Mouse (Mus musculus) MEL (cell line): ENCODE data around the gene Ndufaf7. TPM values are rescaled to one million over a fixed set of nuclear protein-coding genes. Genes with fewer than 3 reads are reported as not detected.

Source experiments
- DNase-seq: peaks from one replicate; pipeline ENCODE4 v3.0.0; 2011; ENCODE audit warnings: low read depth, low spot score
- H3K27ac ChIP-seq: 2 replicates; pipeline ENCODE4 v1.5.1; 2012; ENCODE audit warnings: low read depth, mild to moderate bottlenecking, control low read depth, low read length, moderate library complexity; ENCODE audit not compliant: control insufficient read depth
- H3K27me3 ChIP-seq, 2 experiments: fragments of 150-350 bp in 1 of 2; sonication (generic) in 1 of 2; 2 replicates each; pipeline ENCODE4 v1.6.1; 2012; ENCODE audit warnings: low read length in 2 of 2, mild to moderate bottlenecking in 2 of 2, improper control_type of control experiment in 1 of 2, moderate library complexity in 1 of 2; ENCODE audit not compliant: insufficient read depth in 2 of 2, control insufficient read depth in 1 of 2
- H3K36me3 ChIP-seq, 2 experiments: 2 replicates each; pipeline ENCODE4 v1.6.1; 2012 to 2014; ENCODE audit warnings: low read length in 2 of 2, improper control_type of control experiment in 1 of 2, inconsistent platforms in 1 of 2, mild to moderate bottlenecking in 1 of 2; ENCODE audit not compliant: insufficient read depth in 2 of 2, control insufficient read depth in 1 of 2
- H3K4me1 ChIP-seq, 2 experiments: fragments of 150-350 bp in 1 of 2; sonication (generic) in 1 of 2; 2 replicates each; pipeline ENCODE4 v1.6.1; 2012; ENCODE audit warnings: low read length in 2 of 2, improper control_type of control experiment in 1 of 2, mild to moderate bottlenecking in 1 of 2; ENCODE audit not compliant: insufficient read depth in 2 of 2, control insufficient read depth in 1 of 2
- H3K4me3 ChIP-seq, 2 experiments: fragments of 150-350 bp in 1 of 2; sonication (generic) in 1 of 2; 2 replicates each; pipeline ENCODE4 v1.5.1; 2012; ENCODE audit warnings: low read depth in 2 of 2, low read length in 2 of 2, mild to moderate bottlenecking in 2 of 2, moderate library complexity in 2 of 2, control low read depth in 1 of 2, improper control_type of control experiment in 1 of 2; ENCODE audit not compliant: control insufficient read depth in 1 of 2, insufficient read depth in 1 of 2
- H3K79me2 ChIP-seq: 2 replicates; pipeline ENCODE4 v1.6.1; 2012; ENCODE audit warnings: mild to moderate bottlenecking, low read length, moderate library complexity; ENCODE audit not compliant: control insufficient read depth, poor library complexity, insufficient read depth
- H3K9ac ChIP-seq: 2 replicates; pipeline ENCODE4 v1.6.1; 2012; ENCODE audit warnings: low read depth, mild to moderate bottlenecking, control low read depth, low read length, moderate library complexity; ENCODE audit not compliant: control insufficient read depth, poor library complexity, severe bottlenecking
- H3K9me3 ChIP-seq: fragments of 150-350 bp; sonication (generic); replicated peaks from 2 replicates; pipeline ENCODE4 v1.6.1; 2012; ENCODE audit warnings: mild to moderate bottlenecking, low read length, improper control_type of control experiment, moderate library complexity; ENCODE audit not compliant: insufficient read depth
- BHLHE40 ChIP-seq: IDR thresholded peaks from 2 replicates; pipeline ENCODE4 v1.6.1; 2012; ENCODE audit warnings: low read depth, mild to moderate bottlenecking, inconsistent platforms, low read length, improper control_type of control experiment, borderline replicate concordance
- CTCF ChIP-seq, 3 experiments: IDR thresholded peaks in 2 of 3; conservative IDR thresholded peaks in 1 of 3; 2 replicates each; pipeline ENCODE4 v1.5.1; 2011 to 2012; ENCODE audit warnings: low read length in 3 of 3, low read depth in 2 of 3, mild to moderate bottlenecking in 2 of 3, improper control_type of control experiment in 1 of 3, inconsistent platforms in 1 of 3, mixed read lengths in 1 of 3, moderate library complexity in 1 of 3; ENCODE audit not compliant: control insufficient read depth in 1 of 3, insufficient read depth in 1 of 3, poor library complexity in 1 of 3, severe bottlenecking in 1 of 3
- E2F4 ChIP-seq: IDR thresholded peaks from 2 replicates; pipeline ENCODE4 v1.6.1; 2011; ENCODE audit warnings: low read depth, low read length, improper control_type of control experiment, borderline replicate concordance
- GABPA ChIP-seq: IDR thresholded peaks from 2 replicates; pipeline ENCODE4 v1.6.1; 2012; ENCODE audit warnings: low read depth, mild to moderate bottlenecking, inconsistent platforms, low read length, improper control_type of control experiment, moderate library complexity
- GATA1 ChIP-seq: IDR thresholded peaks from 2 replicates; pipeline ENCODE4 v1.6.1; 2011; ENCODE audit warnings: low read depth, low read length, improper control_type of control experiment
- KAT2A ChIP-seq: conservative IDR thresholded peaks from 2 replicates; pipeline ENCODE4 v1.6.1; 2012; ENCODE audit warnings: low read depth, low read length, improper control_type of control experiment, inconsistent platforms
- MAX ChIP-seq: IDR thresholded peaks from 2 replicates; pipeline ENCODE4 v1.6.1; 2011; ENCODE audit warnings: low read length, improper control_type of control experiment
- MYC ChIP-seq: IDR thresholded peaks from 2 replicates; pipeline ENCODE4 v1.6.1; 2011; ENCODE audit warnings: low read depth, mild to moderate bottlenecking, low read length, improper control_type of control experiment, moderate library complexity
- POLR2AphosphoS5 ChIP-seq: IDR thresholded peaks from 2 replicates; pipeline ENCODE4 v1.6.1; 2012; ENCODE audit warnings: low read depth, borderline replicate concordance, mild to moderate bottlenecking, inconsistent platforms, low read length, moderate library complexity, mixed read lengths
- SMC3 ChIP-seq: IDR thresholded peaks from 2 replicates; pipeline ENCODE4 v1.6.1; 2011; ENCODE audit warnings: low read depth, low read length, improper control_type of control experiment
- TBP ChIP-seq: IDR thresholded peaks from 2 replicates; pipeline ENCODE4 v1.8.0; 2011; ENCODE audit warnings: low read depth, low read length, improper control_type of control experiment
- UBTF ChIP-seq: IDR thresholded peaks from 2 replicates; pipeline ENCODE4 v1.6.1; 2012; ENCODE audit warnings: low read depth, mild to moderate bottlenecking, inconsistent platforms, low read length, improper control_type of control experiment, moderate library complexity, borderline replicate concordance; ENCODE audit not compliant: insufficient read depth
- USF1 ChIP-seq: IDR thresholded peaks from 2 replicates; pipeline ENCODE4 v1.6.1; 2014; ENCODE audit warnings: low read depth, mild to moderate bottlenecking, inconsistent platforms, low read length, improper control_type of control experiment, moderate library complexity
- ZC3H11A ChIP-seq: IDR thresholded peaks from 2 replicates; pipeline ENCODE4 v1.6.1; 2012; ENCODE audit warnings: low read depth, mild to moderate bottlenecking, inconsistent platforms, low read length, improper control_type of control experiment
- ZKSCAN1 ChIP-seq: IDR thresholded peaks from 2 replicates; pipeline ENCODE4 v1.6.1; 2012; ENCODE audit warnings: low read depth, mild to moderate bottlenecking, inconsistent platforms, low read length, improper control_type of control experiment, moderate library complexity
- ZMIZ1 ChIP-seq: IDR thresholded peaks from 2 replicates; pipeline ENCODE4 v1.6.1; 2012; ENCODE audit warnings: low read depth, mild to moderate bottlenecking, inconsistent platforms, low read length, improper control_type of control experiment, moderate library complexity
- polyA plus RNA-seq, 2 experiments: library from polyadenylated mRNA; stranded (reverse) in 1 of 2; unstranded in 1 of 2; fragments of >175 nt in 1 of 2; fragments of >200 nt in 1 of 2; gene quantifications; 2 replicates each; pipeline versions ENCODE4 v1.2.1 to v1.2.4; 2012; ENCODE audit warnings: low replicate concordance in 2 of 2, low read depth in 1 of 2; ENCODE audit not compliant: insufficient read length in 2 of 2, insufficient read depth in 1 of 2, missing spikeins in 1 of 2
- total RNA-seq: library from RNA; depleted of rRNA; stranded (reverse); fragments of 300-350 nt; gene quantifications from 2 replicates; pipeline ENCODE4 v1.2.3, GENCODE M21; 2012

Ndufaf7 gene
- total and polyA plus RNA-seq, 3 experiments: 22.6 to 29.3 TPM; not detected in 1

DNA sequence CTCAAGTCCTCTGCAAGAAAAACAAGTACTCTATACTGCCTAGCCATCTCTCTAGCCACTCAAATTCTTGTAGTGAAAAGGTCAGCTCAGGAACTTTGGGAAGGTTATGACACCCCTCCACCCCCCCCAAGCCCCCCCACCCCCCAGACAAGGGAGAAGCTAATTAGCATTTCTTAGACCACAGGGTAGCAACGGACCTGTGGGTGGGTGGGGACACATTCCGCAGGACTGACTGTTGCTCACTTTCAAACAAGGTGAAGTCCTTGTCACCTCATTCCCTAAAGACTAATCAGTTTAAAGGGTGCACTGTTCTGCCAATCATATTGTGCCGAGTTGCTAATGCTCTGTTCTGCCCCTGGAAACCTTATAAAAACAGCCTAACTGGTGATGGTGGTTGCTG is 23.0 kb upstream of the Ndufaf7 start:
- Histone ChIP-seq H3K79me2 (no peaks in the 10 kb centered on the region; the same call in 1 of the 2 replicates), H3K9me3 (no peaks in the 10 kb centered on the region), H3K9ac (no peak overlapping the region), H3K27me3 (no peaks in the 10 kb centered on the region), H3K4me1 (peaks cover 0 to 14% of the 10 kb centered on the region in 2 experiments; a peak in 3 of 4 replicates), H3K36me3 (peaks cover 0 to 12% of the 10 kb centered on the region in 2 experiments; a peak in 3 of 4 replicates), H3K27ac (no peak overlapping the region), H3K4me3 (no peak overlapping the region)
- DNase-seq: no peak
- TF ChIP-seq ZC3H11A (no peak), BHLHE40 (no peak), GATA1 (no peak), ZKSCAN1 (no peak), TBP (no peak), MAX (no peak), ZMIZ1 (no peak), E2F4 (no peak)

DNA sequence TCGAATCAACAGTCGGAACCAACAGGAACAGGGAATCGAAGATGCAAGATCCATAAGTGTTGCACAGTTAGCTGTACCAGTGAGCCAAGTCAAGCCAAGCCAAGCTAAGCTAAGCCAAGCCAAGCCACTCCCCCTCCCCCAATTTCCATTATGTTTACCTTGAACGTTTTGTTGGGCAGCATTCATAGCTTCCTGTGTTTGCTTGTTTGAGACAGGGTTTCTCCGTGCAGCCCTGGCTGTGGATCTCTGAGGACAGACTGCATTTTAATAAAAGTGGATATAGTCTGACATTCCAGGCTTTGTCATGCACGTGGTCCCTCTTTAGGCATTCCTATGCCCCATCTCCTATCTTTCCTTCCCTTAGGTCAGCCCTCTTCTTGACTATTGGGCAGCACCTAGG is 21.2 kb upstream of the Ndufaf7 start:
- H3K27me3 ChIP-seq: no peaks in the 10 kb centered on the region
- H3K79me2 ChIP-seq: no peaks in the 10 kb centered on the region; the same call in 1 of the 2 replicates
- H3K27ac ChIP-seq: peak overlapping the region; percentile 53
- H3K9ac ChIP-seq: peak overlapping the region; percentile 76
- H3K4me1 ChIP-seq: peaks cover 0 to 14% of the 10 kb centered on the region in 2 experiments; a peak in 3 of 4 replicates
- peak; percentile 33 for DNase-seq
- no peak for TF ChIP-seq CTCF (IDR thresholded peaks at IDR 0.05 in 2 of 3, conservative IDR thresholded peaks at IDR 0.05 in 1 of 3; ENCODE audit: control insufficient read depth in 1 of 3, insufficient read depth in 1 of 3, low read depth in 2 of 3, low read length in 3 of 3, poor library complexity in 1 of 3, severe bottlenecking in 1 of 3)
- TF ChIP-seq MYC: no peak
- no peak for TF ChIP-seq GATA1
- TF ChIP-seq KAT2A: no peak
- no peak for TF ChIP-seq USF1
- TF ChIP-seq ZMIZ1: no peak
- no peak for TF ChIP-seq UBTF
- no peak for TF ChIP-seq SMC3
- no peak for TF ChIP-seq GABPA
- TF ChIP-seq POLR2AphosphoS5: no peak
- peaks cover 4 to 12% of the 10 kb centered on the region in 2 experiments for H3K36me3 ChIP-seq
- peak overlapping the region; percentile 65 for H3K4me3 ChIP-seq
- no peaks in the 10 kb centered on the region for H3K9me3 ChIP-seq
